Mouse (Mus musculus): Measurements from ENCODE around the gene Kif6. TPM values are rescaled to one million over a fixed set of nuclear protein-coding genes. Genes with fewer than 3 reads are reported as not detected.
A peak's percentile ranks its signal among the peaks of the same experiment; 100 is the strongest.

The Kif6 gene
- total and polyA plus RNA-seq, 3 experiments = 2.1 to 2.6 (median 2.3) TPM

GRCm38 (mm10) chr17:49865604-49866003 is 250.7 kb downstream of the Kif6 start:
- Histone ChIP-seq H3K79me2 (replicated peaks; ENCODE audit: control insufficient read depth, insufficient read depth, low read length) (no peaks in the 10 kb centered on the region), H3K27ac (no peak overlapping the region), H3K27me3 (ENCODE audit: control insufficient read depth, insufficient read depth, low read length) (no peaks in the 10 kb centered on the region), H3K36me3 (ENCODE audit: control insufficient read depth, insufficient read depth, low read length) (no peaks in the 10 kb centered on the region), H3K4me3 (no peak overlapping the region), H3K4me1 (ENCODE audit: control insufficient read depth, insufficient read depth, low read length) (no peaks in the 10 kb centered on the region), H3K9ac (ENCODE audit: low read depth, low read length) (no peak overlapping the region)
- 72% methylated on average over 2 of the region's 2 CpGs for WGBS
- intact Hi-C loops (cut with DNase I) = no loop called here
- DNase-seq = no peak
- TF ChIP-seq CTCF (IDR thresholded peaks at IDR 0.05) (no peak), EP300 (IDR thresholded peaks at IDR 0.05; ENCODE audit: insufficient read depth, low read depth, low read length) (no peak), POLR2A (IDR thresholded peaks at IDR 0.05; ENCODE audit: insufficient read depth, low read depth, low read length) (no peak)

- no peak overlapping the region for H3K4me3 ChIP-seq
- TF ChIP-seq POLR2A (IDR thresholded peaks at IDR 0.05; ENCODE audit: insufficient read depth, low read depth, low read length) = no peak
- no peak for TF ChIP-seq CTCF (IDR thresholded peaks at IDR 0.05)
- TF ChIP-seq EP300 (IDR thresholded peaks at IDR 0.05; ENCODE audit: insufficient read depth, low read depth, low read length) = no peak
- H3K36me3 ChIP-seq (ENCODE audit: control insufficient read depth, insufficient read depth, low read length) = no peaks in the 10 kb centered on the region
- H3K27ac ChIP-seq = no peak overlapping the region
- intact Hi-C loops (cut with DNase I) = no loop called here
- H3K9ac ChIP-seq (ENCODE audit: low read depth, low read length) = no peak overlapping the region
- no peak for DNase-seq
- no peaks in the 10 kb centered on the region for H3K27me3 ChIP-seq (ENCODE audit: control insufficient read depth, insufficient read depth, low read length)
- 64% methylated on average over 8 of the region's 8 CpGs for WGBS
- H3K79me2 ChIP-seq (replicated peaks; ENCODE audit: control insufficient read depth, insufficient read depth, low read length) = no peaks in the 10 kb centered on the region
- H3K4me1 ChIP-seq (ENCODE audit: control insufficient read depth, insufficient read depth, low read length) = no peaks in the 10 kb centered on the region
Measured at GRCm38 (mm10) chr17:49866653-49867215, 251.8 kb downstream of the Kif6 start.

- no peaks in the 10 kb centered on the region for H3K79me2 ChIP-seq (replicated peaks; ENCODE audit: control insufficient read depth, insufficient read depth, low read length)
- H3K36me3 ChIP-seq (ENCODE audit: control insufficient read depth, insufficient read depth, low read length) = no peaks in the 10 kb centered on the region
- no peak overlapping the region for H3K27ac ChIP-seq
- TF ChIP-seq EP300 (IDR thresholded peaks at IDR 0.05; ENCODE audit: insufficient read depth, low read depth, low read length) (no peak), POLR2A (IDR thresholded peaks at IDR 0.05; ENCODE audit: insufficient read depth, low read depth, low read length) (no peak), CTCF (IDR thresholded peaks at IDR 0.05) (no peak)
- WGBS = 29% methylated on average over 13 of the region's 13 CpGs
- no peaks in the 10 kb centered on the region for H3K4me1 ChIP-seq (ENCODE audit: control insufficient read depth, insufficient read depth, low read length)
- H3K4me3 ChIP-seq = no peak overlapping the region
- intact Hi-C loops (cut with DNase I) = no loop called here
- no peak overlapping the region for H3K9ac ChIP-seq (ENCODE audit: low read depth, low read length)
- H3K27me3 ChIP-seq (ENCODE audit: control insufficient read depth, insufficient read depth, low read length) = no peaks in the 10 kb centered on the region
- no peak for DNase-seq
Measured at GRCm38 (mm10) chr17:49867321-49868137, 252.6 kb downstream of the Kif6 start.

- Histone ChIP-seq H3K27me3 (ENCODE audit: control insufficient read depth, insufficient read depth, low read length) (no peaks in the 10 kb centered on the region), H3K4me1 (ENCODE audit: control insufficient read depth, insufficient read depth, low read length) (no peaks in the 10 kb centered on the region), H3K9ac (ENCODE audit: low read depth, low read length) (no peak overlapping the region), H3K27ac (no peak overlapping the region), H3K36me3 (ENCODE audit: control insufficient read depth, insufficient read depth, low read length) (no peaks in the 10 kb centered on the region), H3K79me2 (replicated peaks; ENCODE audit: control insufficient read depth, insufficient read depth, low read length) (no peaks in the 10 kb centered on the region), H3K4me3 (no peak overlapping the region)
- DNase-seq = no peak
- TF ChIP-seq POLR2A (IDR thresholded peaks at IDR 0.05; ENCODE audit: insufficient read depth, low read depth, low read length) = no peak
- TF ChIP-seq EP300 (IDR thresholded peaks at IDR 0.05; ENCODE audit: insufficient read depth, low read depth, low read length) = no peak
- TF ChIP-seq CTCF (IDR thresholded peaks at IDR 0.05) = no peak
- 72% methylated on average over 9 of the region's 9 CpGs for WGBS
- intact Hi-C loops (cut with DNase I) = no loop called here
Measured at GRCm38 (mm10) chr17:49869246-49869645, 254.3 kb downstream of the Kif6 start.

GRCm38 (mm10) chr17:49872305-49872704 is 257.4 kb downstream of the Kif6 start:
- WGBS = 25% methylated on average over 2 of the region's 2 CpGs
- Histone ChIP-seq H3K9ac (ENCODE audit: low read depth, low read length) (no peak overlapping the region), H3K4me3 (no peak overlapping the region), H3K4me1 (ENCODE audit: control insufficient read depth, insufficient read depth, low read length) (no peaks in the 10 kb centered on the region), H3K27me3 (ENCODE audit: control insufficient read depth, insufficient read depth, low read length) (no peaks in the 10 kb centered on the region), H3K27ac (no peak overlapping the region), H3K79me2 (replicated peaks; ENCODE audit: control insufficient read depth, insufficient read depth, low read length) (no peaks in the 10 kb centered on the region), H3K36me3 (ENCODE audit: control insufficient read depth, insufficient read depth, low read length) (no peaks in the 10 kb centered on the region)
- TF ChIP-seq EP300 (IDR thresholded peaks at IDR 0.05; ENCODE audit: insufficient read depth, low read depth, low read length) (no peak), POLR2A (IDR thresholded peaks at IDR 0.05; ENCODE audit: insufficient read depth, low read depth, low read length) (no peak), CTCF (IDR thresholded peaks at IDR 0.05) (peak; percentile 15; the same call in 1 of the 2 replicates)
- intact Hi-C loops (cut with DNase I) = no loop called here
- no peak for DNase-seq

GRCm38 (mm10) chr17:49874746-49875145 is 259.8 kb downstream of the Kif6 start:
- no peak overlapping the region for H3K27ac ChIP-seq
- H3K27me3 ChIP-seq (ENCODE audit: control insufficient read depth, insufficient read depth, low read length) = no peaks in the 10 kb centered on the region
- no peak for DNase-seq
- no peak overlapping the region for H3K9ac ChIP-seq (ENCODE audit: low read depth, low read length)
- H3K79me2 ChIP-seq (replicated peaks; ENCODE audit: control insufficient read depth, insufficient read depth, low read length) = no peaks in the 10 kb centered on the region
- intact Hi-C loops (cut with DNase I) = no loop called here
- H3K4me3 ChIP-seq = no peak overlapping the region
- H3K4me1 ChIP-seq (ENCODE audit: control insufficient read depth, insufficient read depth, low read length) = no peaks in the 10 kb centered on the region
- no peaks in the 10 kb centered on the region for H3K36me3 ChIP-seq (ENCODE audit: control insufficient read depth, insufficient read depth, low read length)
- whole genome bisulfite sequencing = 76% methylated on average over 5 of the region's 5 CpGs
- TF ChIP-seq POLR2A (IDR thresholded peaks at IDR 0.05; ENCODE audit: insufficient read depth, low read depth, low read length) = no peak
- TF ChIP-seq EP300 (IDR thresholded peaks at IDR 0.05; ENCODE audit: insufficient read depth, low read depth, low read length) = no peak
- no peak for TF ChIP-seq CTCF (IDR thresholded peaks at IDR 0.05)

Data from heart, adult 2 months (tissue).